Mouse (Mus musculus) cerebellum, postnatal 14 days (tissue): ENCODE measurements around the gene Nup54.

Experiments used
- DNase-seq, 2 experiments: peaks; one replicate each; pipeline ENCODE4 v3.0.0; 2021; ENCODE audit warnings: mixed read lengths in 2 of 2

Gene Nup54

DNA sequence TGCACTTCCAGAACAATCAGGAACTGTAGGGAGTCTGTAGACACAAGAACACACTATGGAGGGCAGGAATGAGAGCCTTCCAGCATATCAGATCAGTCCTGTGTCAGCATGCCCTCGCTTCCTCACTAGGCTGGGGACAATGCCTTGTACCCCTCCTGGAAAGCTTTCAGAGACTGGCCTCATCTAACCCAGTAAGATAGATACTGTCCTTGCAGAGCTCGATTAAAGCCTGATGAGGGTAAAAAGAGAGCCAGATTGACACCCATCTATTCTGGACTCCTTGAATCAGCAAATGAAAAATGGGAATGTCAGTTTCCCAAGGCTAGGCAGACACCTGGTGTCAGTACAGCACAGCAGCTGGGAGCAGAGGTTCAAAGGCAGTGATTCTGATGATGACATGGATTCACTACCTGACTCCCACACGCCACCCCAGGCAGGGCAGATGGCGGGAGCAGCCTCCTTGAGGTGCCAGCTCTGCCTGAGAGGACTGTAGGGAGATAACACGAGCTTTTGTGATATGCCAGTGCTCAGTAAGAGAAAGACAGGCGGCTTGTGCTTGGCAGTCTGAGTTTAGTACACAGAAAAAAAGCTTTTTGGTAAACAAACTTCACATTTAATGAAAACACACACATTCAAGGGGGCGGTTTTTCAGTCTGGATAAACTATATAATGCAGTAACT is 23.4 kb downstream of the Nup54 start:
- no peak for DNase-seq

GRCm38 (mm10) chr5:92410486-92410885 is 24.5 kb downstream of the Nup54 start:
- DNase-seq: no peak

DNA sequence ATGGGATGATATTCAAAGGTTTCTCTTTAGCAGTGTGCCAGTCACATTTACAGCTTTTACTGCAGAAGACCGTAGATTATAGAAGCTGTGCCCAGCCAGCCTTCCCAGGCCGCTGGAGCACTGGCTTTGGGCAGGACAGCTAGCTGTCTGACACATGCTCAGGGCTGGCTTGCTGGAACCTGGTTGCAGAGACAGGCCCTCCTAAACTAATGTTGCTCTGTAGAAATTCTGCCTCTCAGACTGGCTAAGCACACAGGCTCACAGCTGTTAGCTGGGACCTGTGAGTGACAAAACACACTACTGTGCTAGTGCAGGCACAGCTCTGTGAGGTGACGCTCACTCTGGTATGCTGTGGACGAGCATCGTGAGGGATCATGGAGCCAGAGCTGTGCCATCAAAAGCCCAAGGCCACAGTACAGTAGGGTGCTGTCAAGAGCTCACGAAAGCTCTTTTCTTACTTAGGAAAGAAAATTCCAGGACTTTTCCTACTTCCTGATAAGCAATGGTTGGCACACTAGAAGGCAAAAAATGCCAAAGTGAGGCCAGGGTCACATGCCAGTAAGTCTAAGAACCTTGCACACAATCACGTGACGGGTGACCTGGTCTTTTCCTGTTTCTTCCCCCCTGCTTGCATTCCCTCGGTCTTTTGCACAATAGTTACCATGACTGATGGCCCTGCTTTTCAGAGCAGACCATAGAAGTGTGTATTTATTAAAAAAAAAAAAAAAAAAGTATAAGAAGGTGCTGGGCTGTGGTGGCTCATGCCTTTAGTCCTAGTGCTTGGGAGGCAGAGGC is 25.5 kb downstream of the Nup54 start:
- DNase-seq: no peak

DNA sequence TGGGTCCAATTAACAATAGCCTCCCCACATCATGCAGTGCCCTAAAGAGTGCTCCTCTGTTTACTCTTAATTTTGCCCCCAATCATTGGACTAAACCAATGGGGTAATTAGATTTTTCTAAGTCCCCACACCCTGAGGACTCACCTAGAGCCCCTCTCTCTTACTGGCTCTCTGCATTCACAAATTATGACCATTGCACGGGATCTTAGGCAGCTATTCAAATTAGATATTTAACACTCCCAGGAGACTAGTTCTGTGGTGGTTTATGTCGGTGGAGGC is 30.7 kb downstream of the Nup54 start:
- no peak for DNase-seq

DNA sequence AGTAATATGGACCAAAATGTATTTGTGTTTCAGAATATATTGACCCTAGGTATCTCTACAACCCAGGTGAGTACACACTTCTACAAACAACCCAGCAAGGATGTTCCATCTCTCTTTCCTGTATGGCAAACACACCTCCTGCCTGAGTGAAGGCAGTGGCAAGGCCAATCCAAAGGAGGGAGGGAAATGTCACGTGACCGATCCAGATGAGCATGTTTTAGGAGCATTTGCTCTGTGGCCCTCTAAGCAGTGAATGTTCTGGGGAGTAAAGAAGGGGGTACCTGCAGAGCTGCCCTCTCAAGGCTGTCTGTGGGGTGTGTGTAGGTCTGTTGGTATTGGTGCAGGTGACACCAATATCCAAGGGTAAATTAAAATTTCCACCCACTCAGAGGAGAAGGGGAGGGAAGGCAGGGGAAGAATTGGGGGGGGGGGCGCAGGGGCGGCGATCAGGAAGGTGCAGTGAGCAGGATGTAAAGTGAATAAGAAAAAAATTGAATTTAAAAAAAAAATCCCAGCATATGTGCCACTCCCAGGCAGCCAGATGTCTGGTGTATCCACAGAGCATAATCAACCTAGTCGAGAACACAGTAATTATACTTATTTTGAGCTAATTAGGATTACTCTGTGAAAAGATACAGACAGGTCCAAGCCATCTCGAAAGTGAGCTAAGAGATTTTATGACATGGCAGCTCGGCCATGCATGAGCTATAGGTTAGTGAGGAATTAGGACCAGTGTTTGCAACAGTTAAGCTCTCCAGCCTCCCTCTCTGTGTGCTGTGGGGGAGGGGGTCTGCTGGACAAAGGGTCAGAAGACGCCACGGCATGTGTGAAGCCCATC is 31.2 kb downstream of the Nup54 start:
- no peak for DNase-seq

GRCm38 (mm10) chr5:92402816-92403215 is 32.2 kb downstream of the Nup54 start:
- DNase-seq: no peak

DNA sequence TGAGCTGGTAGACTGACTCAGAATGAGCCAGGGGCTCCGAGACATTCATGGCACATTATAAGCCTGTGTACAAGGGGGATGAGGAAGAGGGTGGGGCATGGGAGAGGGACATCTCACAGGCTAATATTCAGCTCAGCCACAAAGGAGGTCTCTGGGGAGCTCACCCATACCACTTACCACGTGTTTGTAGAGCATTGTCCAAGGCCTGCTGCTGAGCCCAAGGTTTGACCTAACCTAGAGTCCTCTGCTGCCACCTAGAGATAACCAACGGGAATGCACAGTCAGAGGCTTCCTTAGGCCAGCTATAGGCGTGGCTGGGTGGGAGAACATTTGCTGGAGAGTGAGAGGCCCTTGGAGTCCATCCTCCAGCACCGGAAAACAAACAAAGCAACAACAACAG is 36.9 kb downstream of the Nup54 start:
- DNase-seq: peak; percentile 83 to 91

DNA sequence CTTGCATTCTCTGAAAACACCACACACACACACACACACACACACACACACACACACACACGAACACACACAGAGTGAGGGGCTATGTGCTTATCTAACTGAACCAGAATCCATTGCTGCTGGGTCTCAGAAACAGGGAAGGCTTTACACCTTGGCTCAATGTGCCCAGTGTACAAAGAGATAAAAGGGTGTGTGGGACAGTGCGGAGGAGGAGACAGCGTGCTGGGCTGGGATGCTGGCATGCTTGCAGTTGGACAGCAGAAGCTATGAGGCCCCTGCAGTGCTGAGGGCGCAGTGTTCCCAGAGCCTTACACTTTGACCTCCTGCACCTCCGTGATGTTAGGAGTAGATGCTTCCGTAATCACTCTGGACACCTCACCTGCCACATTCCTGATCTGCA is 38.5 kb downstream of the Nup54 start:
- no peak for DNase-seq

GRCm38 (mm10) chr5:92395764-92396163 is 39.3 kb downstream of the Nup54 start:
- no peak for DNase-seq

DNA sequence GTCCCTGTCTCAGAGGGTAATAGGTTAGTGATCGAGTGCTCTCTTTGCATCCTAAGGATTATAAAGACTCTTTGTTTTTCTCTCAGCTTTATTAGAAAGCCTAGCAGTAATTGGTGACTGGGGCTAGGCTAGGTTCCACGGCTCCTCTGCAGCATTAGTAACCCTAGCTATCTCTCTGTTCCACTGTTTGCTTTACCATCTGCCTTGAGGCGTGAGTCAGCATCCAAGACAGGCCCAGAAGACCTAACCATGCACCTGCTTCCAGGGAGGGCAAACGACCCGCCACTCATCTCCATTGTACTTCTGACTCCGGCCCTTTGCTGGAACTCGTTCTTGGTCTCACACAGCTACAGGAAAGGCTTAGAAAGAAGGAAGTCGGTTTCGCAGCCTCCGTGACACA is 41.2 kb downstream of the Nup54 start:
- DNase-seq: no peak

DNA sequence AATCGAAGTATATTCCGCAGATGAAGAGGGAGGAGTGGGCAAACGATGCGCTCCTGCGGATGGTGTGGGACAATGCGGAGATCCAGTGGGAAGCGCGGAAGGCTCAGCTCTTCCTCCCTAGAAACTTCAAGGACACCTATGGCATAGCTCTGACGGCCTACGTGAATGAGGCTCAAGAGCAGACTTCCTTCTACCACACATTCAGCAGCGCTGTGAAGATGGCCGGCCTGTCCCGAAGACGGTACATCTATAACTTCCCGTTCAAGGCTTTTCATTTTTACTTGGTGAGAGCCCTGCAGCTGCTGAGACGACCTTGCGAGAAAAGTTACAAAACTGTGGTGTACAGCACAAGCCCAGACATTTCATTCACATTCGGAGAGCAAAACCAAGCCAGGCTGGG is 42.5 kb downstream of the Nup54 start:
- no peak for DNase-seq

GRCm38 (mm10) chr5:92390615-92391014 is 44.4 kb downstream of the Nup54 start:
- DNase-seq: no peak

DNA sequence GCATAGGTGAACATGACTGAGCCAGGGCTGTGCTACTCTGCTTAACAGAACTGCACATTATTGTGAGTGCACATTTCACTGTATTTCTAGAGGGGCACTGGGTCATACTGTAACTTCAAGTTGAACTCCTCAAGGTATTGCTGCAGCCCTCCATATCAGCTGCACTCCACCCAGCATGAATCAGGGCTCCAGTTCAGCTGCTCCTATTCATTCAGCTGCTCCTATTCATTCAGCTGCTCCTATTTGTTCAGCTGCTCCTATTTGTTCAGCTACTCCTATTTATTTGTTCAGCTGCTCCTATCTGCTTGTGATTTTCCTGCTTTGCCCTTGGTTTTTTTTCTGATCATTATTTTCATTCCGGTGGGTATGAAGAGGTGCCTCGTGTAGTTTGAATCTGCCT is 45.0 kb downstream of the Nup54 start:
- no peak for DNase-seq

DNA sequence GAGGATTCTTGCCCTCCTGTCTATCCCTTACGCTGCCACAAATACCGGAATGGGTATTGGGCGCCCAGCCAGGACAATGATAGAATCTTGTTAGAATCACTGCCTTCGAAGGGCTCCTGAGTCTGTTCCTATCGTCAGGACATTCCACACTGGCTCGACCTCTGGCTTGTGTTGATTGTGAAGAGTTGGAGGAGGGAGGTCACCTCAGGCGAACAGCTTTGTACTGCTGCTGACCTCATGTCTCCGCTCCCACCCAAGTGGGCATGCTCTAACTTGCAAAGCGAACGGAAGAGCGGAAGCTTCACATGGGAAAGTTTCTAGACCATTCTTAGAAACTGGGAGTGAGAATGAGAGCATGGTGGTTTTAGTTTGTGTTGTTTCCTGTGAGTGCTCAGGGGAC is 47.6 kb downstream of the Nup54 start:
- DNase-seq: peak; percentile 15 to 43

DNA sequence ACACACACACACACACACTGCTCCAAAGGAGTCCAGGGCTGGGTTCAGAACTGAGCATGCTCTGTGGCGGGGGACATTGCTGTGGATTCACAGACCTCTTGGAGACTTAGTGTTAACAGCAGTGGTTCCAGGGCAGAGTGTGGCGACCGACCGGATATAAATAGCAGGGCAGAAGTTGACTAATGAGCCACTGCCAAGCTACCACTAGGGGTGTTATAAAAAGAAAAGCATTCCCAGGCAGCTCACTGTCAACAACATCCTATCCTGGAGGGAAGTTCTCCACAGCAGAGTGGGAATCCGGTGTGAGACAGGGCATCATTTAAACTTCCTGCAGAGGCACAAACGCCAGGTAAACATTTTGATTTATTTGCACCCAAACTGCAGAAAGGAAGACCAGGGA is 48.4 kb downstream of the Nup54 start:
- DNase-seq: no peak

- DNase-seq: no peak
Observed at GRCm38 (mm10) chr5:92386102-92386501, 48.9 kb downstream of the Nup54 start.

DNA sequence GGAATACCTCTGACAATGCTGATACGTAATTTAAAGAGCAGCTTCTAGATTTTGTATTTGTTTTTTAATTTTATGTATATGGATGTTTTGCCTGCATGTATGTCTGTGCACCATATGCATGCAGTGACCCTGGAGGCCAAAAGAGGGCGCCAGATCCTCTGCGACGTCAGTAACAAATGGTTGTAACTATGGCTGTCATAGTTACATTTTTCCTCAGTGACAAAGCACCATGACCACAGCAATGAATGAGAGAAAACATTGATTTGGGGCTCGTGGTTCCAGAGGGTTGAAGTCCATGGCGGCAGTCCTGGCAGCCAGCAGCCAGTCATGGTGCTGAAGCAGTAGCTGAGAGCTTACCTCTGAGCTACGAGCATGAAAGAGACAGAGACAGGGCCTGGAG is 50.2 kb downstream of the Nup54 start:
- peak; percentile 16 to 44 for DNase-seq

DNA sequence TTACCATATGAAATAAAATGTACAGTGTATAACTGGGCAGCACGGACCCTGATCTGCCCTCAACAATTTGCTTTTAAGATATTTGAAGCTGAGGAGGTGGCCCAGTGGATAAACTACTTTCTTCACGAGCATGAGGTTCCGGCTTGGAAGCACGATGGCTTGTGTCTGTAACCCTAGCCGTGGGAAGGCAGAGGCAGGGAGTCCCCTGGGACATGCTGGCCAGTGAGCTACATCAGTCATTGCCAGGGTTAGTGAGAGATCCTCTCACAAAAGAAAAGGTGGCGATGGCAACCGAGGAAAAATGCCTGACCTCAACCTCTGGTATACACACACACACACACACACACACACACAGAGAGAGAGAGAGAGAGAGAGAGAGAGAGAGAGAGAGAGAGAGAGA is 51.3 kb downstream of the Nup54 start:
- DNase-seq: no peak

GRCm38 (mm10) chr5:92382349-92382679 is 52.7 kb downstream of the Nup54 start:
- DNase-seq: no peak

GRCm38 (mm10) chr5:92381550-92382348 is 53.3 kb downstream of the Nup54 start:
- peak; percentile 87 to 90 for DNase-seq

DNA sequence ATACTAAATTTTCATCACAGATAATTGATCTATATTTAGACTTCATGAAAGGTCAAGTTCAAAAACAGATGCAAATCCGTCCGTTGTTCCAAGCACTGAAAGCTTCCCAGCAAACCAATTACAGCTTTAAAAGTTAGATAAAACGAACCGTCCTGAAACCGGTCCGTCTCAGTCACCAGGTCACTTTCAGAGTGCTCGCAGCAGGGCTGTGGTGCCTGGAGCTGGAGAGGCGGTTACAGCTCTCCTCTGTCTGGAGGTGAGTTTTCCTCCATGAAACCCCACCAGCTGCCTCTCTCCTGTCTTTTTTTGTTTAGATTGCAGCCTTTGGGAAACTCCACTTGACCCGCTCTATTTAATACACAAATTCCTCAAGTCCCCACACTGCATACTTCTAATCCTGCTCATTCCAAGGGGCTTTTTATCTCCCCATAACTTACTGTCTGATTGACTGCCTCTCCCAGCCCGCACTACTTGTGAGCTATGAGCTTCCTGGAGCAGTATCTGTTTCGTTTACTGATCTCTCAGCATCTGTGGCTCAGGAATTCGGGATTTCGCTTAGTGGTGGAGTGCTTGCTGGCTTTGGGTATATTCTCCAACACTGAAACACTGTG is 58.1 kb downstream of the Nup54 start:
- DNase-seq: no peak

- no peak for DNase-seq
Observed at GRCm38 (mm10) chr5:92375368-92375767, 59.7 kb downstream of the Nup54 start.

DNA sequence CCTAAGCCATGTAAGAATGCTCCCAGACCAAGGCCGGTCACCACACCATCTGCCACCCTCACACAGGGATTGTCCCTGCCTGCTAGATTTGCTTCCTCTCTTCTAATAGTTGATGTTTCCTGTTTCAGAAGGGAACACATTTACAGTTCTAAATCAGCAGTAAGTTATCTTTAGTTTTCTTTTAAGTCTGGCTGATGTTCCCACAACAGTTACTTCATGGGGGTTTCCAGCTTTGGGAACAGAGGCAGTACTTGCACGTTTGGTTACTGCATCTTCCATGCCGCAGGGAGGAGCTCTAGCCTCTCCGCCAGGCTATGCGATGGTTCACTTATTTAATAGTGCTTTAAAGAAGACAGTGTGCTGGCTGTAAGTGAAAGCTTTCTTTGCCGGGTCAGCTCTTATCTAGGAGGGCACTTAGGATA is 60.3 kb downstream of the Nup54 start:
- DNase-seq: peak; percentile 54 to 55
